Comparison of ENCODE assay signal across 8 mouse cellular contexts in genomic region chr17:31386766-31387275, GRCm38 (mm10). TPM values are rescaled to one million over a fixed set of nuclear protein-coding genes. Genes with fewer than 3 reads are reported as not detected.
DNase-seq lines count a peak whose midpoint lies in the region; ATAC-seq and TF ChIP-seq lines count a peak whose summit lies in the region.

No protein-coding gene starts in this region.

- no peak for TF ChIP-seq POLR2A in small intestine, adult 2 months (IDR thresholded peaks at IDR 0.05; ENCODE audit: low read depth, low read length)

- H3K27me3 ChIP-seq in lung, embryonic 15.5 days, result no peaks in the 10 kb centered on the region
- H3K27me3 ChIP-seq in forebrain, embryonic 15.5 days, result no peaks in the 10 kb centered on the region
- peaks cover 46% of the 10 kb centered on the region for H3K27me3 ChIP-seq in limb, embryonic 10.5 days (ENCODE audit: low read depth, poor library complexity, severe bottlenecking)
- H3K27me3 ChIP-seq in small intestine, adult 2 months (ENCODE audit: control insufficient read depth, insufficient read depth, low read length), result no peaks in the 10 kb centered on the region

- H3K9me3 ChIP-seq in lung, embryonic 15.5 days, result no peaks in the 10 kb centered on the region
- no peaks in the 10 kb centered on the region for H3K9me3 ChIP-seq in forebrain, embryonic 15.5 days
- H3K9me3 ChIP-seq in limb, embryonic 10.5 days (replicated peaks), result no peaks in the 10 kb centered on the region

- no peak for TF ChIP-seq CTCF in small intestine, adult 2 months (IDR thresholded peaks at IDR 0.05; ENCODE audit: extremely low read depth, insufficient read length, insufficient replicate concordance, low read depth, low read length)

- intact Hi-C loops in left cerebral cortex, postnatal 10 days (cut with DNase I), result no loop called here

- no peak; the same call in 1 of the 2 replicates for ATAC-seq in lung, embryonic 15.5 days (ENCODE audit: borderline replicate concordance, extremely low read depth, low FRiP score, low TSS enrichment)
- ATAC-seq in forebrain, embryonic 15.5 days (replicated peaks), result peak; percentile 7; the same call in 1 of the 2 replicates

- no peaks in the 10 kb centered on the region for H3K36me3 ChIP-seq in lung, embryonic 15.5 days
- H3K36me3 ChIP-seq in forebrain, embryonic 15.5 days, result no peaks in the 10 kb centered on the region
- no peaks in the 10 kb centered on the region for H3K36me3 ChIP-seq in limb, embryonic 10.5 days
- H3K36me3 ChIP-seq in small intestine, adult 2 months (ENCODE audit: control insufficient read depth, insufficient read depth, low read length), result no peaks in the 10 kb centered on the region

- peaks cover 62% of the 10 kb centered on the region for H3K4me1 ChIP-seq in lung, embryonic 15.5 days
- peaks cover 54% of the 10 kb centered on the region for H3K4me1 ChIP-seq in forebrain, embryonic 15.5 days
- H3K4me1 ChIP-seq in limb, embryonic 10.5 days, result peaks cover 66% of the 10 kb centered on the region
- peaks cover 44% of the 10 kb centered on the region for H3K4me1 ChIP-seq in small intestine, adult 2 months (ENCODE audit: control insufficient read depth, insufficient read depth, insufficient read length, low read length)

- H3K27ac ChIP-seq in lung, embryonic 15.5 days, result no peak overlapping the region
- H3K27ac ChIP-seq in forebrain, embryonic 15.5 days (replicated peaks), result peak overlapping the region; percentile 84
- H3K27ac ChIP-seq in limb, embryonic 10.5 days, result peak overlapping the region; percentile 89
- peak overlapping the region; percentile 74 for H3K27ac ChIP-seq in small intestine, adult 2 months (ENCODE audit: insufficient read depth, low read depth, low read length)

- peak overlapping the region; percentile 88 for H3K4me2 ChIP-seq in lung, embryonic 15.5 days
- peak overlapping the region; percentile 75 for H3K4me2 ChIP-seq in forebrain, embryonic 15.5 days (replicated peaks)

- DNase-seq in lung, postnatal 36 days, result no peak
- no peak for DNase-seq in limb, embryonic 10.5 days (ENCODE audit: low spot score)
- DNase-seq in layer of hippocampus, postnatal 36 days, result no peak
- no peak for DNase-seq in adrenal gland, adult 2 months
- DNase-seq in left cerebral cortex, postnatal 10 days (ENCODE audit: extremely low spot score in 1 of 2, low spot score in 2 of 2), result no peak

- peak overlapping the region; percentile 72 for H3K9ac ChIP-seq in lung, embryonic 15.5 days
- H3K9ac ChIP-seq in forebrain, embryonic 15.5 days (replicated peaks), result peak overlapping the region; percentile 93

- peak overlapping the region; percentile 64 for H3K4me3 ChIP-seq in lung, embryonic 15.5 days
- H3K4me3 ChIP-seq in forebrain, embryonic 15.5 days, result peak overlapping the region; percentile 96
- H3K4me3 ChIP-seq in limb, embryonic 10.5 days, result peak overlapping the region; percentile 84
- peak overlapping the region; percentile 89 for H3K4me3 ChIP-seq in small intestine, adult 2 months (ENCODE audit: low read depth, low read length)

- WGBS in lung, embryonic 15.5 days, result 10% methylated on average over 7 of the region's 7 CpGs
- 10% methylated on average over 7 of the region's 7 CpGs for WGBS in forebrain, embryonic 15.5 days
- WGBS in limb, embryonic 10.5 days, result 9% methylated on average over 7 of the region's 7 CpGs
- 14% methylated on average over 7 of the region's 7 CpGs for WGBS in small intestine, adult 2 months

RNA-seq across cellular contexts. Expression of gene Pde9a, which starts 0.8 kb away (rescaled TPM):
- polyA plus RNA-seq in lung, embryonic 15.5 days (2015; fragmentation: Nextera tagmentation; extraction: Ambion mirVana), result 34.8 and 35.8 TPM in 2 replicates
- 58.4 and 59.6 TPM in 2 replicates for polyA plus RNA-seq in forebrain, embryonic 15.5 days (2015; fragmentation: Nextera tagmentation; extraction: Ambion mirVana)
- 20.4 and 27.2 TPM in 2 replicates for polyA plus RNA-seq in limb, embryonic 10.5 days (2016; fragmentation: Nextera tagmentation; extraction: Ambion mirVana)
- 112 and 394 TPM in 2 replicates for polyA plus RNA-seq in small intestine, adult 2 months (2012; rRNA removed)
- 10 to 100 TPM; 20.7 to 31.6 TPM for total RNA-seq in layer of hippocampus, postnatal 36 days (2021)
- 1 to 10 TPM; 2.5 to 3.4 TPM for total RNA-seq in adrenal gland, adult 2 months (2021)
- polyA plus RNA-seq in adrenal gland, adult 2 months (2012; rRNA removed), result 1.9 and 3.1 TPM in 2 replicates
- 10 to 100 TPM; 32.8 to 41.4 TPM for total RNA-seq in left cerebral cortex, postnatal 10 days (2021)
